Mouse (Mus musculus) forebrain, embryonic 16.5 days (tissue): Measurements from ENCODE around the gene Gm6793. TPM values are rescaled to one million over a fixed set of nuclear protein-coding genes. Genes with fewer than 3 reads are reported as not detected.

Experiments
- ATAC-seq: fragments of 200-750 bp; cut with Nextera tagmentation; 2 replicates; pipeline ENCODE4 v1.8.0; 2017; ENCODE audit warnings: mild to moderate bottlenecking, moderate library complexity
- H3K27ac ChIP-seq: fragments of 300-500 bp; sonication (generic); 2 replicates; pipeline ENCODE4 v1.5.1; 2014; ENCODE audit warnings: low read length, control low read depth
- H3K27me3 ChIP-seq: fragments of 300-500 bp; sonication (generic); replicated peaks from 2 replicates; pipeline ENCODE4 v1.6.1; 2014; ENCODE audit warnings: low read length; ENCODE audit not compliant: control insufficient read depth, insufficient read depth
- H3K36me3 ChIP-seq: fragments of 300-500 bp; sonication (generic); 2 replicates; pipeline ENCODE4 v1.6.1; 2014; ENCODE audit not compliant: control insufficient read depth, insufficient read depth
- H3K4me1 ChIP-seq: fragments of 300-500 bp; sonication (generic); replicated peaks from 2 replicates; pipeline ENCODE4 v1.6.1; 2014; ENCODE audit warnings: low read length; ENCODE audit not compliant: control insufficient read depth, insufficient read depth
- H3K4me2 ChIP-seq: fragments of 300-500 bp; sonication (generic); 2 replicates; pipeline ENCODE4 v1.6.1; 2014; ENCODE audit warnings: mild to moderate bottlenecking, low read length, control low read depth
- H3K4me3 ChIP-seq: fragments of 300-500 bp; sonication (generic); replicated peaks from 2 replicates; pipeline ENCODE4 v1.5.1; 2014; ENCODE audit warnings: mild to moderate bottlenecking, low read length, control low read depth
- H3K9ac ChIP-seq: fragments of 300-500 bp; sonication (generic); replicated peaks from 2 replicates; pipeline ENCODE4 v1.6.1; 2014; ENCODE audit warnings: low read depth, low read length, control low read depth
- H3K9me3 ChIP-seq: fragments of 300-500 bp; sonication (generic); 2 replicates; pipeline ENCODE4 v1.6.1; 2016; ENCODE audit warnings: low read length; ENCODE audit not compliant: control insufficient read depth
- WGBS: fragments of 180-500 bp; shearing (Covaris S2); extraction: QIAGEN DNeasy Blood & Tissue Kit; methylation state at CpG from one replicate; pipeline ENCODE4 v1.1.7; 2014; 5-methylcytosine and 5-hydroxymethylcytosine counted together
- polyA plus RNA-seq: library from polyadenylated mRNA; unstranded; fragments of >200 nt; fragmentation: Nextera tagmentation; extraction: Ambion mirVana; gene quantifications from 2 replicates; pipeline ENCODE4 v1.2.1, GENCODE M21; 2015

Gene Gm6793
- 0.85 TPM in 1 of 2 replicates, not detected in the other for polyA plus RNA-seq

- H3K36me3 ChIP-seq: peaks cover 16% of the 10 kb centered on the region
- H3K4me3 ChIP-seq: no peak within 1 kb of the TSS
- H3K9ac ChIP-seq: no peak within 1 kb of the TSS
- peaks cover 18% of the 10 kb centered on the region for H3K4me1 ChIP-seq
- no peak within 1 kb of the TSS for H3K27ac ChIP-seq
- WGBS: 86% methylated on average over 11 of the region's 11 CpGs
- H3K9me3 ChIP-seq: no peaks in the 10 kb centered on the region
- H3K27me3 ChIP-seq: no peaks in the 10 kb centered on the region
- ATAC-seq: no peak
- H3K4me2 ChIP-seq: no peak within 1 kb of the TSS
These were observed at the start of gene Gm6793 for GRCm38 (mm10) chr8:112014936-112015335. Gene Gm6793, minus strand, starts transcription at chr8:112015036.

DNA sequence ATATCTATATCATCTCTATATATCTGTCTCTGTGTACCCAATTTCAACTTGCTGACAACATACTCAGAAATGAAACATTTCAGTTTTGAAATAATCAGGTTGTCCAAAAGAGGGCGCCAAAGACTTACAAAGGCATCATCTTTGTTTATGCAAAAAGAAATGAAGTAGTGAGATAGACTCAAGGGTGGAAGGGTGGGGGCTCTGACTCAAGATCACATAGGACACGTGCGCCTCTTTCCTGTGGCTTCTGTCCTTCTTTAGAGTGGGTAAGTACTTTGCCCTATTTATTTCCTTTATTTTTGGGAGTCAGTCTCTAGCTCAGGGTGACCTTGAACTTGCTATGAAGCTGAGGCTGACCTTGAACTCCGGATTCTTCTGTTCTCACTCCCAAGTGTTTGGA lies 46.5 kb upstream of the Gm6793 start:
- Histone ChIP-seq H3K36me3 (no peaks in the 10 kb centered on the region), H3K9ac (no peak overlapping the region), H3K4me3 (no peak overlapping the region), H3K27me3 (no peaks in the 10 kb centered on the region), H3K9me3 (no peaks in the 10 kb centered on the region), H3K4me2 (no peak overlapping the region), H3K27ac (no peak overlapping the region), H3K4me1 (no peaks in the 10 kb centered on the region)
- peak; percentile 74 for ATAC-seq
- 34% methylated on average over 4 of the region's 4 CpGs for WGBS

- Histone ChIP-seq H3K36me3 (no peaks in the 10 kb centered on the region), H3K4me3 (no peak overlapping the region), H3K27me3 (no peaks in the 10 kb centered on the region), H3K9ac (no peak overlapping the region), H3K4me2 (no peak overlapping the region), H3K4me1 (no peaks in the 10 kb centered on the region), H3K9me3 (no peaks in the 10 kb centered on the region), H3K27ac (no peak overlapping the region)
- ATAC-seq: no peak
These were observed 39.6 kb upstream of the Gm6793 start for GRCm38 (mm10) chr8:112054456-112054855.

DNA sequence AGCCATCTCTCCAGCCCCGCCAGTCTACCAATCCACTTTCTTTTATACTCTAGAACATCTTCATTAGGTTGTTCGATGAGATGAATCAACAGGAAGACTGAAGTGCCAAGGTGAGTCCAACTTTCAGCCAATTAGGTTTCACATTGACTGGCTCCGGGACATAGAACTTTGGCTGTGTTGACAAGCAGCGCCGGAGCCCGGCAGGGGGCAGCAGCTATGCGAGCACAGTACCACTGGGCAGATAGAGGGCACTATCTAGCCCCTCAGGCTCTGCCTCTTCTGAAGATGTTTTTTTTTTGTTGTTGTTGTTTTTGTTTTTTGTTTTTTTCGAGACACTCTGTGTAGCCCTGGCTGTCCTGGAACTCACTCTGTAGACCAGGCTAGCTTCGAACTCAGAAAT lies 36.7 kb upstream of the Gm6793 start:
- ATAC-seq: no peak
- no peaks in the 10 kb centered on the region for H3K27me3 ChIP-seq
- no peak overlapping the region for H3K27ac ChIP-seq
- H3K4me1 ChIP-seq: no peaks in the 10 kb centered on the region
- no peaks in the 10 kb centered on the region for H3K36me3 ChIP-seq
- no peak overlapping the region for H3K4me2 ChIP-seq
- no peak overlapping the region for H3K9ac ChIP-seq
- H3K4me3 ChIP-seq: no peak overlapping the region
- no peaks in the 10 kb centered on the region for H3K9me3 ChIP-seq
- 79% methylated on average over 9 of the region's 9 CpGs for WGBS

- H3K9ac ChIP-seq: no peak overlapping the region
- 87% methylated on average over 6 of the region's 6 CpGs for WGBS
- no peaks in the 10 kb centered on the region for H3K9me3 ChIP-seq
- no peaks in the 10 kb centered on the region for H3K4me1 ChIP-seq
- ATAC-seq: no peak
- H3K36me3 ChIP-seq: no peaks in the 10 kb centered on the region
- H3K4me3 ChIP-seq: no peak overlapping the region
- no peaks in the 10 kb centered on the region for H3K27me3 ChIP-seq
- H3K4me2 ChIP-seq: no peak overlapping the region
- no peak overlapping the region for H3K27ac ChIP-seq
These were observed 35.1 kb upstream of the Gm6793 start for GRCm38 (mm10) chr8:112049984-112050383.

DNA sequence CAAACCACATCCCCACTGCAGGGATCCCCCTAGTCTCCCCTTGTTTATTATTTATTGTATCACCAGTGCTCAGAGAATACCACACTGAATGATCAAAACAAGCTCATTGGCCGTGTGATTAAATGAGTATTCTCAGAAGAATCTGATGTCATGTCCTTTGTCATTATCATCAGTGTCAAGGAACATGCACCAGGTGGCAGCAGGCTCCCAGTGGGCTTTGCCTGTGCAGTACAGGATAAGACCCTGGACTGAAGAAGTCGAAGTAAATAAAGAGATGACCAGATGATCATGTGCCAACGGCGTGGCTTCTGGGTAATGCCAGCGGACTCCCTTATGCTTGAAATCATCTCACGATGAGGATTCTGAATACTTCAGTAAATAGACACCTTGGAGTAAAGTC lies 33.5 kb upstream of the Gm6793 start:
- Histone ChIP-seq H3K27me3 (no peaks in the 10 kb centered on the region), H3K4me3 (no peak overlapping the region), H3K36me3 (no peaks in the 10 kb centered on the region), H3K27ac (no peak overlapping the region), H3K4me1 (no peaks in the 10 kb centered on the region), H3K9ac (no peak overlapping the region), H3K9me3 (no peaks in the 10 kb centered on the region), H3K4me2 (no peak overlapping the region)
- ATAC-seq: no peak
- 77% methylated on average over 6 of the region's 6 CpGs for WGBS

GRCm38 (mm10) chr8:112045896-112046295 lies 31.1 kb upstream of the Gm6793 start:
- 7% methylated on average over 7 of the region's 7 CpGs for WGBS
- ATAC-seq: peak; percentile 92
- H3K4me1 ChIP-seq: no peaks in the 10 kb centered on the region
- no peak overlapping the region for H3K27ac ChIP-seq
- H3K4me3 ChIP-seq: no peak overlapping the region
- no peak overlapping the region for H3K4me2 ChIP-seq
- no peaks in the 10 kb centered on the region for H3K36me3 ChIP-seq
- no peaks in the 10 kb centered on the region for H3K27me3 ChIP-seq
- no peak overlapping the region for H3K9ac ChIP-seq
- H3K9me3 ChIP-seq: no peaks in the 10 kb centered on the region

DNA sequence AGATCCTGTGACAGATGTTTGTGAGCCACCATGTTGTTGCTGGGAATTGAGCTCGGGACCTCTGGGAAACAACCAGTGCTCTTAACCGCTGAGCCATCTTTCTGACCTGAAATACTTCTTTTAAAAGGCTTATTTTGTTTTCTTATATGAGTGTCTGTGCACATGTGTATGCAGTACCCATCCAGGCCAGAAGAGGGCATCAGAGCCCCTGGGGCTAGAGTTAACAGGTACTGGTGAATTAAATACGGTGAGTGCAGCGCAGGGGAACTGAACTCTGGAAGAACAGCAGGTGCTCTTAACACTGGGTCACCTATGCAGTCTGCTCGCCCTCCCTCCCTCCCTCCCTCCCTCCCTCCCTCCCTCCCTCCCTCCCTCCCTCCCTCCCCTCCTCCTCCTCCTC lies 30.3 kb upstream of the Gm6793 start:
- no peak for ATAC-seq
- Histone ChIP-seq H3K36me3 (no peaks in the 10 kb centered on the region), H3K9me3 (no peaks in the 10 kb centered on the region), H3K4me2 (no peak overlapping the region), H3K4me3 (no peak overlapping the region), H3K27me3 (no peaks in the 10 kb centered on the region), H3K4me1 (no peaks in the 10 kb centered on the region), H3K9ac (no peak overlapping the region), H3K27ac (no peak overlapping the region)
- 82% methylated on average over 5 of the region's 5 CpGs for WGBS

- Histone ChIP-seq H3K36me3 (no peaks in the 10 kb centered on the region), H3K4me2 (no peak overlapping the region), H3K9ac (no peak overlapping the region), H3K4me3 (no peak overlapping the region), H3K27ac (no peak overlapping the region), H3K4me1 (no peaks in the 10 kb centered on the region), H3K9me3 (no peaks in the 10 kb centered on the region), H3K27me3 (no peaks in the 10 kb centered on the region)
- WGBS: 86% methylated on average over 18 of the region's 18 CpGs
- no peak for ATAC-seq
These were observed 22.7 kb upstream of the Gm6793 start for GRCm38 (mm10) chr8:112037521-112037920.

DNA sequence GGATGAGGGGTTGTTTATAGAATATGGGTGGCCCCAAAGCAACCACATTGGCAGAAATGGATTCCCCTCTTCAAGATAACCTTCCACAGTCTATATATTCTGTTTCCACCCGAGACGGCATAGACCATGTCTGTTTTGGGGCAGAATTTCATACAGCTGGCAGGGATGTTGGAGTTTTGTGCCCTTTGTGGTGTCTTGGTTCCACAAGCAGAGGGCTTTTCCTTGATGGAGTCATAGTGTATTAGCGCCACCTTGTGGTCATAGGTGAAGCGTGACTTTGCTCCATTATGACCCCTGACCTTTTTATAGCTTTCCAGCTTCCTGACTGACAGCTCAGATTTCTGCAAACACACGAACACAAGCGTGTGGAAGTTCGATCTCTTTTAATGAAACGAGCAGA lies 19.8 kb upstream of the Gm6793 start:
- H3K27ac ChIP-seq: no peak overlapping the region
- no peak overlapping the region for H3K4me3 ChIP-seq
- WGBS: 22% methylated on average over 8 of the region's 8 CpGs
- H3K9ac ChIP-seq: no peak overlapping the region
- no peaks in the 10 kb centered on the region for H3K4me1 ChIP-seq
- no peak overlapping the region for H3K4me2 ChIP-seq
- no peaks in the 10 kb centered on the region for H3K9me3 ChIP-seq
- H3K27me3 ChIP-seq: no peaks in the 10 kb centered on the region
- H3K36me3 ChIP-seq: no peaks in the 10 kb centered on the region
- no peak for ATAC-seq
